Mouse (Mus musculus) olfactory bulb, adult 2 months (tissue): ENCODE data around the gene Tigit. TPM values are rescaled to one million over a fixed set of nuclear protein-coding genes. Genes with fewer than 3 reads are reported as not detected.

Experiments
- H3K27ac ChIP-seq: fragments of 200-500 bp; 2 replicates; pipeline ENCODE4 v1.5.1; 2012; ENCODE audit warnings: low read depth, low read length; ENCODE audit not compliant: insufficient read depth
- H3K4me1 ChIP-seq: fragments of 200-500 bp; 2 replicates; pipeline ENCODE4 v1.6.1; 2012; ENCODE audit warnings: low read length; ENCODE audit not compliant: control insufficient read depth, insufficient read depth
- H3K4me3 ChIP-seq: fragments of 200-500 bp; 2 replicates; pipeline ENCODE4 v1.5.1; 2012; ENCODE audit warnings: mild to moderate bottlenecking, low read depth, low read length, moderate library complexity; ENCODE audit not compliant: insufficient read depth
- CTCF ChIP-seq: fragments of 200-500 bp; IDR thresholded peaks from 2 replicates; pipeline ENCODE4 v1.5.1; 2012; ENCODE audit warnings: low read depth, mild to moderate bottlenecking, low read length, moderate library complexity; ENCODE audit not compliant: insufficient read depth
- POLR2A ChIP-seq: fragments of 200-500 bp; IDR thresholded peaks from 2 replicates; pipeline ENCODE4 v1.6.1; 2012; ENCODE audit warnings: mild to moderate bottlenecking, low read depth, low read length, moderate library complexity; ENCODE audit not compliant: insufficient read depth
- WGBS: fragments of 180-500 bp; shearing (Covaris S2); methylation state at CpG from one replicate; pipeline ENCODE4 v1.1.7; 2018; 5-methylcytosine and 5-hydroxymethylcytosine counted together
- polyA plus RNA-seq: library from polyadenylated mRNA; stranded (reverse); fragments of >200 nt; gene quantifications from 2 replicates; pipeline ENCODE4 v1.2.4, GENCODE M21; 2012; ENCODE audit warnings: low replicate concordance; ENCODE audit not compliant: missing spikeins, insufficient read depth, insufficient read length

Tigit gene
- polyA plus RNA-seq, 1 experiment: not detected

- 87% methylated on average over 2 of the region's 2 CpGs for WGBS
- no peak overlapping the region for H3K27ac ChIP-seq
- TF ChIP-seq POLR2A (no peak), CTCF (no peak)
- no peak overlapping the region for H3K4me3 ChIP-seq
- no peaks in the 10 kb centered on the region for H3K4me1 ChIP-seq
Observed at GRCm38 (mm10) chr16:43653288-43653687, 10.7 kb downstream of the Tigit start.

- Histone ChIP-seq H3K27ac (no peak overlapping the region), H3K4me3 (no peak overlapping the region), H3K4me1 (no peaks in the 10 kb centered on the region)
- 91% methylated on average over 3 of the region's 3 CpGs for WGBS
- no peak for TF ChIP-seq POLR2A
- no peak for TF ChIP-seq CTCF
Observed at GRCm38 (mm10) chr16:43650355-43651080, 13.4 kb downstream of the Tigit start.

- H3K4me1 ChIP-seq: no peaks in the 10 kb centered on the region
- TF ChIP-seq POLR2A (no peak), CTCF (no peak)
- H3K4me3 ChIP-seq: no peak overlapping the region
- no peak overlapping the region for H3K27ac ChIP-seq
- 81% methylated on average over 1 of the region's 1 CpGs for WGBS
Observed at GRCm38 (mm10) chr16:43647641-43648040, 16.3 kb downstream of the Tigit start.

- no peaks in the 10 kb centered on the region for H3K4me1 ChIP-seq
- no peak overlapping the region for H3K27ac ChIP-seq
- H3K4me3 ChIP-seq: no peak overlapping the region
- 90% methylated on average over 3 of the region's 3 CpGs for WGBS
- TF ChIP-seq CTCF (no peak), POLR2A (no peak)
Observed at GRCm38 (mm10) chr16:43646943-43647342, 17.0 kb downstream of the Tigit start.

- TF ChIP-seq POLR2A: no peak
- TF ChIP-seq CTCF: no peak
- Histone ChIP-seq H3K4me1 (no peaks in the 10 kb centered on the region), H3K27ac (no peak overlapping the region), H3K4me3 (no peak overlapping the region)
- 70% methylated on average over 4 of the region's 4 CpGs for WGBS
Observed at GRCm38 (mm10) chr16:43645879-43646278, 18.1 kb downstream of the Tigit start.

GRCm38 (mm10) chr16:43641230-43641629 is 22.7 kb downstream of the Tigit start:
- 89% methylated on average over 8 of the region's 8 CpGs for WGBS
- peaks cover 4% of the 10 kb centered on the region; the same call in 1 of the 2 replicates for H3K4me1 ChIP-seq
- no peak for TF ChIP-seq POLR2A
- TF ChIP-seq CTCF: no peak
- no peak overlapping the region for H3K4me3 ChIP-seq
- H3K27ac ChIP-seq: no peak overlapping the region

GRCm38 (mm10) chr16:43638406-43639049 is 25.4 kb downstream of the Tigit start:
- Histone ChIP-seq H3K27ac (no peak overlapping the region), H3K4me1 (peaks cover 4% of the 10 kb centered on the region; the same call in 1 of the 2 replicates), H3K4me3 (no peak overlapping the region)
- WGBS: 71% methylated on average over 21 of the region's 21 CpGs
- TF ChIP-seq CTCF (no peak), POLR2A (no peak)

- 87% methylated on average over 8 of the region's 8 CpGs for WGBS
- no peak overlapping the region for H3K27ac ChIP-seq
- H3K4me1 ChIP-seq: peaks cover 4% of the 10 kb centered on the region; the same call in 1 of the 2 replicates
- no peak overlapping the region for H3K4me3 ChIP-seq
- TF ChIP-seq CTCF (no peak), POLR2A (no peak)
Observed at GRCm38 (mm10) chr16:43637241-43637640, 26.7 kb downstream of the Tigit start.

GRCm38 (mm10) chr16:43634037-43634436 is 29.9 kb downstream of the Tigit start:
- TF ChIP-seq POLR2A (no peak), CTCF (no peak)
- 91% methylated on average over 7 of the region's 7 CpGs for WGBS
- peaks cover 4% of the 10 kb centered on the region; the same call in 1 of the 2 replicates for H3K4me1 ChIP-seq
- H3K27ac ChIP-seq: no peak overlapping the region
- H3K4me3 ChIP-seq: no peak overlapping the region

GRCm38 (mm10) chr16:43631758-43632157 is 32.2 kb downstream of the Tigit start:
- TF ChIP-seq POLR2A: no peak
- no peak for TF ChIP-seq CTCF
- 88% methylated on average over 2 of the region's 2 CpGs for WGBS
- no peaks in the 10 kb centered on the region for H3K4me1 ChIP-seq
- H3K27ac ChIP-seq: no peak overlapping the region
- H3K4me3 ChIP-seq: no peak overlapping the region
